Mouse (Mus musculus): ENCODE data around the gene Mrps5. TPM values are rescaled to one million over a fixed set of nuclear protein-coding genes. Genes with fewer than 3 reads are reported as not detected.

Gene Mrps5
- polyA plus RNA-seq, 1 experiment from 2014 or later: 70.1 TPM

DNA sequence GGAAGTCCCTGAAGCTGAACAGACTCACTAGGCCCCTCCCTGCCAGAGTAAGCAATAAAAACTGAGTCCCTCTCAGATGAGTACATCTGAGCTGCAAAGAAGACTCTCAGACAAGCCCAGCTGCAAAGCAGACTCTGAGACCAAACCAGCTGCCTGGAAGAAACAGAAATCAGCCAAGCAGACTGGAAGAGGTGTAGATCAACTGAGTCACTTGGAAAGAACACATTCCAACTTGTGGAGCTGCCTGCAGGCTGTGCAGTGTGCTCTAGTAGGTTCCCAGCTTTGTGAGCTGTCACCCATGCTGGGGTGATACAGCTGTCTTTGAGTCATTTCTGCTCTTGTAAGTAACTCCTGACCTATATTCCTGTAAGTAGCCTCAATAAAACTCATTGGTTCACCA is 37.3 kb upstream of the Mrps5 start:
- Histone ChIP-seq H3K4me3 (ENCODE audit: low read depth, low read length) (no peak overlapping the region), H3K36me3 (ENCODE audit: insufficient read depth, low read length) (no peaks in the 10 kb centered on the region), H3K27ac (ENCODE audit: low read length) (no peak overlapping the region), H3K4me2 (replicated peaks; ENCODE audit: low read depth, low read length) (no peak overlapping the region), H3K4me1 (ENCODE audit: insufficient read depth, low read depth, low read length) (no peaks in the 10 kb centered on the region), H3K9me3 (ENCODE audit: low read length) (no peaks in the 10 kb centered on the region), H3K27me3 (replicated peaks; ENCODE audit: insufficient read depth, low read length) (no peaks in the 10 kb centered on the region), H3K9ac (replicated peaks; ENCODE audit: low read depth) (no peak overlapping the region)
- ATAC-seq: no peak
- no peak for DNase-seq (ENCODE audit: low spot score)
- TF ChIP-seq EP300 (IDR thresholded peaks at IDR 0.05): no peak
- no peak for TF ChIP-seq CTCF (IDR thresholded peaks at IDR 0.05)

DNA sequence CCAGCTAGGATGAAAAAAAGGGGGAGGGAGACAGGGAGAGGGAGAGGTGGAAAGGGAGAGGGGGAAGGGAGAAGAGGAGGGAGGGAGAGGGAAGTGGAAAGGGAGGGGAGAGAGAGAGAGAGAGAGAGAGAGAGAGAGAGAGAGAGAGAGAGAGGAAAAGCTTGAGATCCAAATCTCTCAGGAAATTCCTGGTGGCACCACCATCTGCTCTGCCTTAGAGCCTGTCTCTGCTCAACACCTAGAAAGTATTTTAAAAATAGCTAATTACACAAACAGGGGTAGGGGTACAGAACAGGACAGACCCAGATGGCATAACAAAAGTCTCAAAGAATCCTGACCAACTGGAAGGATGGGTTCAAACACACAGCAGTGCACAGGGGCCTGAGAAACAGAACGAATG is 36.6 kb upstream of the Mrps5 start:
- Histone ChIP-seq H3K27me3 (replicated peaks; ENCODE audit: insufficient read depth, low read length) (no peaks in the 10 kb centered on the region), H3K9me3 (ENCODE audit: low read length) (no peaks in the 10 kb centered on the region), H3K36me3 (ENCODE audit: insufficient read depth, low read length) (no peaks in the 10 kb centered on the region), H3K9ac (replicated peaks; ENCODE audit: low read depth) (no peak overlapping the region), H3K27ac (ENCODE audit: low read length) (no peak overlapping the region), H3K4me2 (replicated peaks; ENCODE audit: low read depth, low read length) (no peak overlapping the region), H3K4me3 (ENCODE audit: low read depth, low read length) (no peak overlapping the region), H3K4me1 (ENCODE audit: insufficient read depth, low read depth, low read length) (no peaks in the 10 kb centered on the region)
- DNase-seq (ENCODE audit: low spot score): no peak
- TF ChIP-seq EP300 (IDR thresholded peaks at IDR 0.05): no peak
- no peak for TF ChIP-seq CTCF (IDR thresholded peaks at IDR 0.05)
- whole genome bisulfite sequencing: 74% methylated on average over 1 of the region's 1 CpGs
- ATAC-seq: no peak

DNA sequence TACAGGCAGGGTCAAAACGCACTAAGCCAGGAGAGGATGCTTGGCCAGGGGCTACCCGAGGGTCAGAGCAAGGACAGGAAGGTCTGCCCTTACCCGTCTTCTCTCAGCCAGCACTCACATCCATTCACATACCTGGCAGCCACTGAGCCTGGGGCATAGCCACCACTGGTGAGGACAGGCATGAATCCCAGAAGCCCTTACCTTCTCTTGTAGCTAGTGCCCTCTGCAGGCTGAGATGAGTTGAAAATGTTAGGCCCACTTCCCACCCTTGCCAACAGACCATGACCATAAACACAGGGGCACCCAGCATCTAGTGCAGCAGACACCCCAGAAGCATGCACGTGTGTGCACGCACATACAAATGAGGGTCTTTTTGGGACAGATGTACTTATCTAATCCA is 35.9 kb upstream of the Mrps5 start:
- TF ChIP-seq EP300 (IDR thresholded peaks at IDR 0.05) (no peak), CTCF (IDR thresholded peaks at IDR 0.05) (peak; percentile 63)
- ATAC-seq (no peak), DNase-seq (ENCODE audit: low spot score) (peak; percentile 48)
- Histone ChIP-seq H3K27me3 (replicated peaks; ENCODE audit: insufficient read depth, low read length) (no peaks in the 10 kb centered on the region), H3K36me3 (ENCODE audit: insufficient read depth, low read length) (no peaks in the 10 kb centered on the region), H3K9ac (replicated peaks; ENCODE audit: low read depth) (no peak overlapping the region), H3K9me3 (ENCODE audit: low read length) (no peaks in the 10 kb centered on the region), H3K4me3 (ENCODE audit: low read depth, low read length) (no peak overlapping the region), H3K4me2 (replicated peaks; ENCODE audit: low read depth, low read length) (no peak overlapping the region), H3K4me1 (ENCODE audit: insufficient read depth, low read depth, low read length) (no peaks in the 10 kb centered on the region), H3K27ac (ENCODE audit: low read length) (no peak overlapping the region)
- 57% methylated on average over 5 of the region's 5 CpGs for WGBS

DNA sequence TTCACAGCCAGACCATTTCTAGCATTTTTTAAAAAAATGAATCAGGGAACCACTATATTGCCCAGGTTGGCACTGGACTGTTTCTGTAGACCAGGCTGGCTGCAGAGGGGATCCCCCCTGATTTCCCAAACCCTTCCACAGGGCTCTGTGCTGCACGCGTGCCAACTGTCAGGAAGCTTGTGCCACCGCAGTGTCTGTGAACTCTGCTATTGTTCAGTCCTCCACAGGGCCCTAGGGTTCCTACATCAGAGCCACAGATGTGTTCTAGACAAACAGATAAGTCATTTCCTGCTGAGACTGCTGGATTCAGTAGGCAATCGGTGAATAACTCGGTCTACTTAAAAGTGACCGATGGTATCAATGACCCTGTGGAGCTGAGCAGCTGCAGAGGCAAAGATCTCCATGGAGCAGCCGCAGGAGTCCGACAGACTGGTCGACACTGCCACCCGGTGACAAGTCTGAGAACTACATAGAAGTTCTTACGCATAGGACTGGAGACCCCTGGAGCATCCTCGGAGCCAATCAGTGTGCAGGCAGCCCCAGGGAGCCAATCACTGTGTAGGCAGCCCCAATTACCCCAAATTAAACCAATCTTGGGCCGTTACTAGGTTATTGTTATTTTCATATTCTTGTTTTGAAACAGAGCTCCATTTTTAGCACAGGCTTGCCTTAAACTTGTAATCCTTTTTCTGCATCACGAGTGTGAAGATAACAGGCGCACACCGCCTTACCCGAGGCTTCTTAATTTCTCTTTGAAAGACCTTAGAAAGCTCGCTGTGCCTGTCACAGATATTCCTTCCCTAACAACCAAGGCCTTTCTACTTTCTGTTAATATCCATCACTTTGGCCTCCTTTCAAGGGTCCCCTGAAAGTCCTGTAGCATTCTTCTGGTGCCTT is 27.7 kb upstream of the Mrps5 start:
- no peaks in the 10 kb centered on the region for H3K4me1 ChIP-seq (ENCODE audit: insufficient read depth, low read depth, low read length)
- TF ChIP-seq EP300 (IDR thresholded peaks at IDR 0.05): no peak
- peak; percentile 93 for TF ChIP-seq CTCF (IDR thresholded peaks at IDR 0.05)
- no peaks in the 10 kb centered on the region for H3K27me3 ChIP-seq (replicated peaks; ENCODE audit: insufficient read depth, low read length)
- no peaks in the 10 kb centered on the region for H3K9me3 ChIP-seq (ENCODE audit: low read length)
- ATAC-seq (peak; percentile 96), DNase-seq (ENCODE audit: low spot score) (peak; percentile 85)
- 17% methylated on average over 18 of the region's 18 CpGs for WGBS
- H3K4me3 ChIP-seq (ENCODE audit: low read depth, low read length): no peak overlapping the region
- H3K9ac ChIP-seq (replicated peaks; ENCODE audit: low read depth): no peak overlapping the region
- no peaks in the 10 kb centered on the region for H3K36me3 ChIP-seq (ENCODE audit: insufficient read depth, low read length)
- H3K27ac ChIP-seq (ENCODE audit: low read length): no peak overlapping the region
- H3K4me2 ChIP-seq (replicated peaks; ENCODE audit: low read depth, low read length): no peak overlapping the region

DNA sequence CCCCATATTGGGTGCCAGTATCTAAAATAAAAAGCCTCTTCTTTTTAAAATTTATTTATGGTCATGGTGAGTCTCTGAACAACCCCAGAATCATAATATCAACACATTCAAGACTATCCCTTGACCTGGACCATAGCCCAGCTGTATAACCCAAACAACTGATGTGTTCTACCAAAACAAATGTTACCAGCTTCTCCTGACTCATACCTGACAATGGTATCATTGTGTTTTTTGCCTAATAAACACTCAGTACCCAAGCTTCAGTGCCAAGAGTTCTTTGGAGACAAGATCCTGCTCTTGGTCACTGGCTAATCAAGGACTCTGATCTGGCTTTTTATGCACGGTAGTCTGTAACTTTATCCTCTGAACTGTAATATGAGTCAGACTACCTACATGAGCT is 13.7 kb upstream of the Mrps5 start:
- DNase-seq (ENCODE audit: low spot score) (no peak), ATAC-seq (no peak)
- no peak overlapping the region for H3K27ac ChIP-seq (ENCODE audit: low read length)
- H3K36me3 ChIP-seq (ENCODE audit: insufficient read depth, low read length): no peaks in the 10 kb centered on the region; the same call in 1 of the 2 replicates
- H3K4me2 ChIP-seq (replicated peaks; ENCODE audit: low read depth, low read length): no peak overlapping the region
- H3K27me3 ChIP-seq (replicated peaks; ENCODE audit: insufficient read depth, low read length): no peaks in the 10 kb centered on the region
- WGBS: 49% methylated on average over 1 of the region's 1 CpGs
- H3K4me1 ChIP-seq (ENCODE audit: insufficient read depth, low read depth, low read length): no peaks in the 10 kb centered on the region
- H3K4me3 ChIP-seq (ENCODE audit: low read depth, low read length): no peak overlapping the region
- TF ChIP-seq CTCF (IDR thresholded peaks at IDR 0.05) (no peak), EP300 (IDR thresholded peaks at IDR 0.05) (no peak)
- H3K9ac ChIP-seq (replicated peaks; ENCODE audit: low read depth): no peak overlapping the region
- no peaks in the 10 kb centered on the region for H3K9me3 ChIP-seq (ENCODE audit: low read length)

DNA sequence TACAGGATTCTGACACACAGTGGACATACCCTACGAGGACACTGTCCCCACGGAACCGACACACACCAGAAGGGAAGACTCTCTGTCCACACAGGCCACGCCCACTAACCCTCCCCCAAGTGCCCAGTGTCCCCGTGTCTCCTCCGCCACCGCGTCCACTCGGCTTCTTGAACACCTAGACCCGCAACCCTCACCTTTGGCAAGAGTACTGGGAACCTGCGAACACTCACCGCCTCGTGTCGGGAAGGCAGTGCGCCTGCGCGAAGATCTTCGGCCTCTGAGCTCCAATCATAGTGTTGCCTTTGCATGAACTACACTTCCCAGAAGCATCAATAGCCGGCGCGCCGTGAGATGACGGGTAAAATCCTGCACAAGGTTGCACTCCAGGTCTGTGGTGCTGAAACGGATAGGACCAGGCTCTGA is 2.6 kb upstream of the Mrps5 start:
- Histone ChIP-seq H3K4me3 (ENCODE audit: low read depth, low read length) (peak overlapping the region; percentile 53), H3K9me3 (ENCODE audit: low read length) (no peaks in the 10 kb centered on the region), H3K4me1 (ENCODE audit: insufficient read depth, low read depth, low read length) (peaks cover 10% of the 10 kb centered on the region; the same call in 1 of the 2 replicates), H3K27ac (ENCODE audit: low read length) (no peak overlapping the region), H3K36me3 (ENCODE audit: insufficient read depth, low read length) (no peaks in the 10 kb centered on the region), H3K4me2 (replicated peaks; ENCODE audit: low read depth, low read length) (peak overlapping the region; percentile 76), H3K9ac (replicated peaks; ENCODE audit: low read depth) (peak overlapping the region; percentile 30), H3K27me3 (replicated peaks; ENCODE audit: insufficient read depth, low read length) (no peaks in the 10 kb centered on the region)
- ATAC-seq (peak; percentile 91), DNase-seq (ENCODE audit: low spot score) (peak; percentile 97)
- no peak for TF ChIP-seq EP300 (IDR thresholded peaks at IDR 0.05)
- peak; percentile 37 for TF ChIP-seq CTCF (IDR thresholded peaks at IDR 0.05)
- WGBS: under 1% methylated on average over 24 of the region's 24 CpGs
